Mouse (Mus musculus) CH12.LX (cell line): ENCODE measurements around the gene Ptbp3. TPM values are rescaled to one million over a fixed set of nuclear protein-coding genes. Genes with fewer than 3 reads are reported as not detected.
A peak's percentile ranks its signal among the peaks of the same experiment; 100 is the strongest.

Experiments
- DNase-seq: peaks from one replicate; pipeline ENCODE4 v3.0.0-alpha.2; 2013; ENCODE audit errors: extremely low read depth
- H3K27ac ChIP-seq: 2 replicates; pipeline ENCODE4 v1.5.1; 2012; ENCODE audit warnings: low read depth, mild to moderate bottlenecking, control low read depth, moderate library complexity; ENCODE audit not compliant: insufficient read depth
- H3K27me3 ChIP-seq: replicated peaks from 2 replicates; pipeline ENCODE3; 2012; ENCODE audit warnings: inconsistent platforms
- H3K36me3 ChIP-seq, 2 experiments: replicated peaks in 1 of 2; 2 replicates each; pipeline versions ENCODE3 to v1.6.1; 2012; ENCODE audit warnings: inconsistent platforms in 1 of 2, low read length in 1 of 2, mild to moderate bottlenecking in 1 of 2, mixed read lengths in 1 of 2, moderate library complexity in 1 of 2; ENCODE audit not compliant: control insufficient read depth in 1 of 2, insufficient read depth in 1 of 2
- H3K4me1 ChIP-seq, 2 experiments: 2 replicates each; pipeline ENCODE4 v1.6.1; 2012; ENCODE audit warnings: inconsistent platforms in 1 of 2, moderate library complexity in 1 of 2; ENCODE audit not compliant: insufficient read depth in 2 of 2, control insufficient read depth in 1 of 2
- H3K4me2 ChIP-seq: 2 replicates; pipeline ENCODE4 v1.6.1; 2012; ENCODE audit warnings: low read depth, mild to moderate bottlenecking, control low read depth; ENCODE audit not compliant: poor library complexity, insufficient read depth, severe bottlenecking
- H3K4me3 ChIP-seq, 3 experiments: fragments of 150-350 bp in 1 of 3; sonication (generic) in 1 of 3; replicated peaks in 1 of 3; 2 replicates each; pipeline versions ENCODE3 to v1.5.1; 2011 to 2012; ENCODE audit warnings: low read depth in 2 of 3, low read length in 2 of 3, mild to moderate bottlenecking in 2 of 3, moderate library complexity in 2 of 3, control low read depth in 1 of 3, improper control_type of control experiment in 1 of 3, inconsistent platforms in 1 of 3, mixed read lengths in 1 of 3; ENCODE audit not compliant: poor library complexity in 1 of 3
- H3K79me2 ChIP-seq: replicated peaks from 2 replicates; pipeline ENCODE4 v1.6.1; 2012; ENCODE audit warnings: mild to moderate bottlenecking, moderate library complexity; ENCODE audit not compliant: control insufficient read depth, poor library complexity, insufficient read depth, severe bottlenecking; ENCODE audit errors: extremely low read depth
- H3K9ac ChIP-seq: 2 replicates; pipeline ENCODE4 v1.6.1; 2012; ENCODE audit warnings: low read depth, mild to moderate bottlenecking, control low read depth, moderate library complexity; ENCODE audit not compliant: insufficient read depth
- H3K9me3 ChIP-seq: replicated peaks from 2 replicates; pipeline ENCODE3; 2012; ENCODE audit warnings: low read length, inconsistent platforms, mixed read lengths
- BHLHE40 ChIP-seq: IDR thresholded peaks from 2 replicates; pipeline ENCODE4 v1.6.1; 2011; ENCODE audit warnings: mild to moderate bottlenecking, low read depth, low read length, improper control_type of control experiment
- CHD1 ChIP-seq: IDR thresholded peaks from 2 replicates; pipeline ENCODE4 v1.6.1; 2012; ENCODE audit warnings: low read depth, low read length, improper control_type of control experiment, inconsistent platforms
- CHD2 ChIP-seq: IDR thresholded peaks from 2 replicates; pipeline ENCODE4 v1.6.1; 2011; ENCODE audit warnings: low read length, improper control_type of control experiment
- CTCF ChIP-seq, 2 experiments: IDR thresholded peaks in 1 of 2; conservative IDR thresholded peaks in 1 of 2; 2 replicates each; pipeline ENCODE4 v1.5.1; 2011 to 2012; ENCODE audit warnings: low read depth in 2 of 2, low read length in 2 of 2, improper control_type of control experiment in 1 of 2, inconsistent platforms in 1 of 2, mild to moderate bottlenecking in 1 of 2, moderate library complexity in 1 of 2
- E2F4 ChIP-seq: IDR thresholded peaks from 2 replicates; pipeline ENCODE4 v1.6.1; 2011; ENCODE audit warnings: low read depth, low read length, improper control_type of control experiment; ENCODE audit not compliant: insufficient replicate concordance
- ELF1 ChIP-seq: IDR thresholded peaks from 2 replicates; pipeline ENCODE4 v1.6.1; 2014; ENCODE audit warnings: low read depth, mild to moderate bottlenecking, inconsistent platforms, low read length, improper control_type of control experiment
- EP300 ChIP-seq: IDR thresholded peaks from 2 replicates; pipeline ENCODE4 v1.6.1; 2011; ENCODE audit warnings: low read length, improper control_type of control experiment
- ETS1 ChIP-seq: conservative IDR thresholded peaks from 2 replicates; pipeline ENCODE4 v1.6.1; 2012; ENCODE audit warnings: low read depth, mild to moderate bottlenecking, inconsistent platforms, low read length, improper control_type of control experiment, moderate library complexity
- GABPA ChIP-seq: IDR thresholded peaks from 2 replicates; pipeline ENCODE4 v1.6.1; 2012; ENCODE audit warnings: low read depth, low read length, improper control_type of control experiment, inconsistent platforms; ENCODE audit not compliant: insufficient replicate concordance
- HCFC1 ChIP-seq: IDR thresholded peaks from 2 replicates; pipeline ENCODE4 v1.6.1; 2012; ENCODE audit warnings: low read depth, mild to moderate bottlenecking, inconsistent platforms, low read length, improper control_type of control experiment
- IRF4 ChIP-seq: IDR thresholded peaks from 2 replicates; pipeline ENCODE4 v1.6.1; 2014; ENCODE audit warnings: low read depth, mild to moderate bottlenecking, inconsistent platforms, low read length, improper control_type of control experiment
- JUN ChIP-seq: IDR thresholded peaks from 2 replicates; pipeline ENCODE4 v1.6.1; 2011; ENCODE audit warnings: low read depth, mild to moderate bottlenecking, low read length, improper control_type of control experiment, moderate library complexity; ENCODE audit not compliant: insufficient read depth
- JUND ChIP-seq: conservative IDR thresholded peaks from 2 replicates; pipeline ENCODE4 v1.6.1; 2011; ENCODE audit warnings: low read depth, low read length, improper control_type of control experiment
- KAT2A ChIP-seq: IDR thresholded peaks from 2 replicates; pipeline ENCODE4 v1.6.1; 2012; ENCODE audit warnings: low read length, improper control_type of control experiment, inconsistent platforms; ENCODE audit not compliant: insufficient replicate concordance
- MAFK ChIP-seq: IDR thresholded peaks from 2 replicates; pipeline ENCODE4 v1.6.1; 2011; ENCODE audit warnings: low read length, improper control_type of control experiment; ENCODE audit not compliant: insufficient replicate concordance
- MAX ChIP-seq: IDR thresholded peaks from 2 replicates; pipeline ENCODE4 v1.6.1; 2011; ENCODE audit warnings: low read length, improper control_type of control experiment
- MAZ ChIP-seq: IDR thresholded peaks from 2 replicates; pipeline ENCODE4 v1.6.1; 2012; ENCODE audit warnings: low read depth, mild to moderate bottlenecking, inconsistent platforms, low read length, improper control_type of control experiment, moderate library complexity
- MEF2A ChIP-seq: IDR thresholded peaks from 2 replicates; pipeline ENCODE4 v1.6.1; 2014; ENCODE audit warnings: low read depth, mild to moderate bottlenecking, inconsistent platforms, low read length, improper control_type of control experiment, borderline replicate concordance
- MXI1 ChIP-seq: IDR thresholded peaks from 2 replicates; pipeline ENCODE4 v1.6.1; 2011; ENCODE audit warnings: mild to moderate bottlenecking, low read depth, low read length, improper control_type of control experiment
- MYC ChIP-seq: IDR thresholded peaks from 2 replicates; pipeline ENCODE4 v1.6.1; 2011; ENCODE audit warnings: low read depth, mild to moderate bottlenecking, improper control_type of control experiment, low read length
- NELFE ChIP-seq: IDR thresholded peaks from 2 replicates; pipeline ENCODE4 v1.6.1; 2011; ENCODE audit warnings: low read depth, low read length, improper control_type of control experiment
- NRF1 ChIP-seq: IDR thresholded peaks from 2 replicates; pipeline ENCODE4 v1.6.1; 2014; ENCODE audit warnings: low read depth, mild to moderate bottlenecking, inconsistent platforms, low read length, improper control_type of control experiment, moderate library complexity
- PAX5 ChIP-seq: IDR thresholded peaks from 2 replicates; pipeline ENCODE4 v1.6.1; 2012; ENCODE audit warnings: low read length, inconsistent platforms, mixed read lengths
- POLR2A ChIP-seq: IDR thresholded peaks from 2 replicates; pipeline ENCODE4 v1.6.1; 2011; ENCODE audit warnings: low read depth, mild to moderate bottlenecking, improper control_type of control experiment, low read length
- POLR2AphosphoS2 ChIP-seq: IDR thresholded peaks from 2 replicates; pipeline ENCODE4 v1.6.1; 2011; ENCODE audit warnings: low read depth, low read length, improper control_type of control experiment
- RAD21 ChIP-seq: IDR thresholded peaks from 2 replicates; pipeline ENCODE4 v1.6.1; 2011; ENCODE audit warnings: low read depth, mild to moderate bottlenecking, low read length, improper control_type of control experiment, moderate library complexity
- RCOR1 ChIP-seq: conservative IDR thresholded peaks from 2 replicates; pipeline ENCODE4 v1.6.1; 2012; ENCODE audit warnings: low read depth, mild to moderate bottlenecking, inconsistent platforms, low read length, improper control_type of control experiment
- SIN3A ChIP-seq: IDR thresholded peaks from 2 replicates; pipeline ENCODE4 v1.6.1; 2012; ENCODE audit warnings: low read length, improper control_type of control experiment, inconsistent platforms
- SMC3 ChIP-seq: IDR thresholded peaks from 2 replicates; pipeline ENCODE4 v1.6.1; 2011; ENCODE audit warnings: low read depth, low read length, improper control_type of control experiment
- TBP ChIP-seq: conservative IDR thresholded peaks from 2 replicates; pipeline ENCODE4 v1.6.1; 2011; ENCODE audit warnings: low read depth, low read length, improper control_type of control experiment
- TCF12 ChIP-seq: IDR thresholded peaks from 2 replicates; pipeline ENCODE4 v1.6.1; 2014; ENCODE audit warnings: low read depth, mild to moderate bottlenecking, inconsistent platforms, low read length, improper control_type of control experiment
- UBTF ChIP-seq: IDR thresholded peaks from 2 replicates; pipeline ENCODE4 v1.6.1; 2012; ENCODE audit warnings: low read depth, mild to moderate bottlenecking, inconsistent platforms, low read length, improper control_type of control experiment, moderate library complexity
- USF1 ChIP-seq: IDR thresholded peaks from 2 replicates; pipeline ENCODE4 v1.6.1; 2014; ENCODE audit warnings: low read depth, mild to moderate bottlenecking, inconsistent platforms, low read length, improper control_type of control experiment
- USF2 ChIP-seq: conservative IDR thresholded peaks from 2 replicates; pipeline ENCODE4 v1.6.1; 2011; ENCODE audit warnings: low read depth, low read length, improper control_type of control experiment
- ZC3H11A ChIP-seq: IDR thresholded peaks from 2 replicates; pipeline ENCODE4 v1.6.1; 2012; ENCODE audit warnings: low read depth, mild to moderate bottlenecking, inconsistent platforms, low read length, improper control_type of control experiment
- ZKSCAN1 ChIP-seq: IDR thresholded peaks from 2 replicates; pipeline ENCODE4 v1.6.1; 2012; ENCODE audit warnings: low read depth, inconsistent platforms, low read length, improper control_type of control experiment, borderline replicate concordance
- ZMIZ1 ChIP-seq: IDR thresholded peaks from 2 replicates; pipeline ENCODE4 v1.6.1; 2012; ENCODE audit warnings: low read depth, mild to moderate bottlenecking, inconsistent platforms, low read length, improper control_type of control experiment
- ZNF384 ChIP-seq: IDR thresholded peaks from 2 replicates; pipeline ENCODE4 v1.6.1; 2012; ENCODE audit warnings: low read depth, low read length, improper control_type of control experiment, inconsistent platforms
- dilution Hi-C: fragments of 300-500 bp; cut with MboI; formaldehyde crosslinking; loops from 2 replicates; pipeline ENCODE4 v1.14.3; 2020; ENCODE audit warnings: low sequenced_read_pairs; ENCODE audit not compliant: extremely low pct_unique_long_range_greater_than_20kb, extremely low pct_ligation_motif_present
- in situ Hi-C: fragments of 300-500 bp; cut with MboI; formaldehyde crosslinking; loops from 3 replicates; pipeline ENCODE4 v1.14.3; 2019; ENCODE audit warnings: low sequenced_read_pairs, low pct_ligation_motif_present, low pct_unique_long_range_greater_than_20kb, mixed read lengths
- polyA plus RNA-seq: library from polyadenylated mRNA; unstranded; fragments of >175 nt; gene quantifications from 2 replicates; pipeline ENCODE4 v1.2.1, GENCODE M21; 2012; ENCODE audit warnings: low read depth; ENCODE audit not compliant: insufficient read length
- total RNA-seq, 2 experiments: library from RNA; depleted of rRNA; stranded (reverse); fragments of 300-350 nt in 1 of 2; fragments of >200 nt in 1 of 2; gene quantifications; 2 replicates each; pipeline ENCODE4 v1.2.3; 2012 to 2014

Ptbp3 gene
- total and polyA plus RNA-seq, 3 experiments, result 45.2 to 81.4 (median 48.1) TPM

GRCm38 (mm10) chr4:59581314-59582185 lies 32.4 kb upstream of the Ptbp3 start, which contains the start of gene Hsdl2:
Gene Hsdl2, plus strand, starts transcription at chr4:59581563.
- TF ChIP-seq POLR2AphosphoS2 (no peak), RCOR1 (no peak), POLR2A (peak; percentile 70), ZMIZ1 (no peak), USF2 (no peak), ZKSCAN1 (no peak), BHLHE40 (no peak), CHD2 (no peak), NELFE (peak; percentile 55; the same call in 1 of the 2 replicates), MAFK (no peak), HCFC1 (peak; percentile 49), JUND (no peak), MAZ (peak; percentile 49; the same call in 1 of the 2 replicates), MXI1 (no peak; the same call in none of the 2 replicates), MYC (no peak), ETS1 (no peak), EP300 (no peak), NRF1 (peak; percentile 95), USF1 (no peak), JUN (no peak), MEF2A (no peak), TCF12 (peak; percentile 68), CTCF (conservative IDR thresholded peaks at IDR 0.05 in 1 of 2, IDR thresholded peaks at IDR 0.05 in 1 of 2; ENCODE audit: low read depth in 2 of 2, low read length in 2 of 2) (no peak), TBP (peak; percentile 17; the same call in 1 of the 2 replicates), ZNF384 (no peak), ELF1 (peak; percentile 83), PAX5 (no peak), KAT2A (no peak), MAX (no peak), GABPA (no peak), UBTF (no peak), RAD21 (no peak), CHD1 (no peak), SIN3A (peak; percentile 49), E2F4 (no peak), ZC3H11A (no peak), SMC3 (no peak), IRF4 (peak; percentile 40; the same call in 1 of the 2 replicates)
- Histone ChIP-seq H3K27me3 (no peaks in the 10 kb centered on the region), H3K9me3 (no peaks in the 10 kb centered on the region), H3K9ac (peak within 1 kb of the TSS; percentile 80), H3K79me2 (no peaks in the 10 kb centered on the region), H3K4me2 (peak within 1 kb of the TSS; percentile 82), H3K36me3 (no peaks in the 10 kb centered on the region), H3K4me1 (peaks cover 0 to 9% of the 10 kb centered on the region in 2 experiments; a peak in 2 of 4 replicates), H3K27ac (no peak within 1 kb of the TSS), H3K4me3 (peak within 1 kb of the TSS; percentile 74 to 80 (median 77))
- in situ Hi-C loops, result no loop called here
- dilution Hi-C loops, result no loop called here
- peak; percentile 99 for DNase-seq
